Mouse (Mus musculus) adipocyte (in vitro differentiated cells): ENCODE data around the gene D6Ertd527e.
"Not testable (repeated sequence)": the region's sequence is repeated elsewhere in the genome, so short reads cannot be mapped to it uniquely, and the experiment has no call there.

Source experiments
- DNase-seq: peaks from one replicate; pipeline ENCODE4 v3.0.0-alpha.2; 2016; ENCODE audit warnings: low spot score

Gene D6Ertd527e

DNA sequence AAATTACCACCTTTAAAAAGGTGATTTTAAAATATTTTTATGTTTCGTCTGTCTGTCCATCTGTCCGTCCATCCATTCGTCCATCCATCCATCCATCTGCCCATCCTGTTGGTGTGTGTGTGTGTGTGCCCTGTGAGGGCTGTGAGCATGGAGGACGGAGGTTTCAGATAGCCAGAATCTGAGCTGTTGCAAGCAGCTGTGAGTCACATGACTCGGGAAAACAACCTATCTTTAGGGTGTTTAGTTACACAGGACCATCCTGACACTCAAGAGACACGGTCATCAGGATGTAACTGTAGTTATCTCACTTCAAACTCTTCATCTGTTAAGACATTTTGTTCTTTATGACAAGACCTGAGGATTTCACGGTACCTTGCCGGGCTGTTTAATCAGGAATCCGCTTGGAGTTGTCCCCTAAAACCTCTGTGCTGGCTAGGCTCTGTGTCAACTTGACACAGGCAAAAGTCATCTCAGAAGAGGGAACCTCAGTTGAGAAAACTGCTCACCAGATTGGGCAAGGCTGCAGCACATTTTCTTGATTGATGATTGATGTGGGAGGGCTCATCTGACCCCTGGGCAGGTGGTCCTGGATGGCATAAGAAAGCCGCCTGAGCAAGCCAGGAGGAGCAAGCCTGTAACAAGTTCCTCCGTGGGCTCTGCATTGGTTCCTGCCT lies at the start of gene D6Ertd527e:
Gene D6Ertd527e (plus strand): TSS at position 624 of the 674 bp plus-strand sequence.
- DNase-seq = no peak

DNA sequence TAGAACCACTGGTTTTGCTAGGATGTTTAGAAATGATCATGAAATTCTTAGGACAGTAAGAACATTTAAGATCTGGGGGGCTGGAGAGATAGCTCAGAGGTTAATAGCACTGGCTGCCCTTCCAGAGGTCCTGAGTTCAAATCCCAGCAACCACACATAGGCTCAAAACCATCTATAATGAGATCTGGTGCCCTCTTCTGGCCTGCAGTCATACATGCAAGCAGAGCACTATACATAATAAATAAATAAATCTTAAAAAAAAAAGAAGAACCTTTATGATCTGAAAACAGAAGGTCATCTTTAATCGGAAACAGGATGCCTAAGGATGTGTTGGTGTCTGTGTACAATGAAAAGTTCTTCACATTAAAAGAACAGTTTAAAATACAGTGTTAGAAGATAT lies 44.8 kb upstream of the D6Ertd527e start:
- no peak for DNase-seq

DNA sequence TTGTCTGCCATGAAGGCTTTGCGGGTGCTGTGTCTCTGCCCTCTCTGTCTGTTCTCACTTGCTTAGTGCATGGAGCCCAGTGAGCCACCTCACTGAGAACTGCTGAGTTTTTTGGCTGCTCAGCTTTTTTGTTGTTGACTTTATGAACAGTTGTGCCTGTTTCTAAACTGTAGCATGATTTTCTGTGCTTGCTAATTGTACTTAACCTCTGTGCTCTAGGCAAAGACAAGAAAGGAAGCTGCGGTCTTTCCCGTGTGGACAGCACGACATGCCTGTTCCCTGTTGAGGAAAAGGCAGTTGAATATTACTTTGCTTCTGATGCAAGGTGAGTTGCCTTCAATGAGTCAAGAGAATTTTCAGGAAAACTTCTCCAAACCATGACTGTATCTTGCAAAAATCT lies 41.0 kb upstream of the D6Ertd527e start:
- DNase-seq = no peak

- DNase-seq = no peak
These were observed 36.3 kb upstream of the D6Ertd527e start for GRCm38 (mm10) chr6:87068209-87068608.

DNA sequence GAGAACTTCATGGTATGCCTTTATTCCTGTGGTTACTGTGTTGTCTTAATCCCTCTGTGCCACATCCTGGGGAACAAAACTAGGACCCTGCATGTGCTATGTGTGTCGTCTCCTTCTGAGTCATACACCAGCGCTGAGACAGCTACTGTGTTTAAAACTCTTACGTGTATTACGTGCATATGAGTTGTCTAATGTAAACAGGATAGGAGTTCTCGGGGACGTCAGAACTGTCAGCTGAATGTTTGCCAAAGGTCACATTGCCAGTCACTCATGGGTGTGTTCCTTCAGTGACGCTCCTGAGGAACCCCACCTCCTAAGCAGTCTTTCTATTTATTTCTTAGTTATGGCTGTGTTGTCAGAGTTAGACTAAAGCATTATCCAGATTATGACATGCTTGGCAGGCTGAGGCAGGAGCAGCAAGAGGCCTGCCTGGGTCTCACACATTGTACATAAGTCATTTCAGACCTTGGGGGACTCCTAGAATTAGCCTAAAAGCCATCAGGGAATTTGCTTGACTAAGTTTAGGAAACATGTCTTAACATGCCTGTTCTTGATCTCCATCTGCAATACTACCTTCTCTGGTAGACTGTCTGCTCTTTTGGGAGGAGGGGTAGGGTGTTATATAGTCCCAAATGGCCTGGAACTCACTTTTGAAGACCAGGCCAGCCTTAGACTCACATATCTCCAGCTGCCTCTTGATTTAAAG lies 35.2 kb upstream of the D6Ertd527e start:
- peak; percentile 51 for DNase-seq

DNA sequence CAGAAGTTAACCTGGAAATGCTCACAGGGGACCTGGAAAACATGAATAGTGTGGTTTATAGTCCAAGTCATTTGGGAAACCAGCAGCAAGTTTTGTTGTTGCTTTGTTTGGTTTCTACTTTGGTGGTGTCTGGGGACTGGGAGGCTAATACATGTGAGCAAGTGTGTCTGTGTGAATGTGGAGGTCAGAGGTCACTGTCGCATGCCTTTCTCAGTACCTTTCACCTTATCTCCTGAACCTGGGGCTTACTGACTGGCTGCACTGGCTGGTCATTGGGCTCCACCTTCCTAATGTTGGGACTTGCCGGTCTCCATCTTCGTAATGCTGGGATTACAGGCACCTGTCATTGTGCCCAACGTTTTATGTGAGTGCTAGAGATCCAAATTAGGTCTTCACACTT lies 33.9 kb upstream of the D6Ertd527e start:
- no peak for DNase-seq

DNA sequence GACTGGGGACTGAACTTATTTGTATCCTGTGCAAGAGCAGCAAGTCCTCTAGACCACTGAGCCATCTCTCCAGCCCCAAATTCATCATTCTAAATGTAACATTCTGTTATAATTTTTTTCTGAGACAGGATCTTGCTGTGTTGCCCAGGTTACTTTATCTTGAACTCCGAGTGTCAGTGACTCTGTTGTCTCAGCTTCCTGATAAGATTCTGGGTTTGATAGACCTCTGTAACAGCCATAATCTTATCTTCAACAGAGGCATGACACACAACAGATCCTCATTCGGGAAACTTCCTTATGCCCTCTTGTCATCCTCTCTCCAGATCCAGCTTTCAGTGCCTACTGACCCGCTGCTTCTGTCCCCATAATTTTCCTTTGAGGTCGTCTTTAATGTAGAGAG lies 31.8 kb upstream of the D6Ertd527e start:
- DNase-seq = no peak

- no peak for DNase-seq
These were observed 29.4 kb upstream of the D6Ertd527e start for GRCm38 (mm10) chr6:87075092-87075685.

- no peak for DNase-seq
These were observed 25.1 kb upstream of the D6Ertd527e start for GRCm38 (mm10) chr6:87079457-87079856.

- no peak for DNase-seq
These were observed 19.5 kb upstream of the D6Ertd527e start for GRCm38 (mm10) chr6:87085026-87085425.

- DNase-seq = no peak
These were observed 16.2 kb upstream of the D6Ertd527e start for GRCm38 (mm10) chr6:87088356-87088755.

- no peak for DNase-seq
These were observed 13.7 kb upstream of the D6Ertd527e start for GRCm38 (mm10) chr6:87090877-87091276.

DNA sequence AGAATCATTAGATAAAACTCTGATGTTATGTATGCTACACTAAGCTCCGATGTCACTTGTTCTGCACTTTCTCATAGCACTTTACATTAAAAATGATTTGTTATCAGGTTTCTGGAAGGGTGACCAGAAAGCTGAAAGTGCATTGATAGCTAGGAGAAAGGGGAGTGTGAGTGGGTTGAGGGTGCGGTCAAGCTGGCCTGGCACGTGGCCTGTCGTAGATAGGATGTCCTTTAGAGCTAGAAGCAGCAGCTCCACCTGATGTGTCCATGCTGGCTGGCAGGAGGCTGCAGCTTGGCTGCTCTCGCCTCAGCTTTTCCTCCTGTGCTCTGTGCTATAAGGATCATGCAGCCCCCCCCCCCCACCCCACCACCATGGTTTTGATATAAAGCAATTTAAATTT lies 12.1 kb upstream of the D6Ertd527e start:
- no peak for DNase-seq

GRCm38 (mm10) chr6:87093631-87094030 lies 10.9 kb upstream of the D6Ertd527e start:
- DNase-seq = not testable (repeated sequence)

- DNase-seq = no peak
These were observed 5.3 kb upstream of the D6Ertd527e start for GRCm38 (mm10) chr6:87099261-87099660.

DNA sequence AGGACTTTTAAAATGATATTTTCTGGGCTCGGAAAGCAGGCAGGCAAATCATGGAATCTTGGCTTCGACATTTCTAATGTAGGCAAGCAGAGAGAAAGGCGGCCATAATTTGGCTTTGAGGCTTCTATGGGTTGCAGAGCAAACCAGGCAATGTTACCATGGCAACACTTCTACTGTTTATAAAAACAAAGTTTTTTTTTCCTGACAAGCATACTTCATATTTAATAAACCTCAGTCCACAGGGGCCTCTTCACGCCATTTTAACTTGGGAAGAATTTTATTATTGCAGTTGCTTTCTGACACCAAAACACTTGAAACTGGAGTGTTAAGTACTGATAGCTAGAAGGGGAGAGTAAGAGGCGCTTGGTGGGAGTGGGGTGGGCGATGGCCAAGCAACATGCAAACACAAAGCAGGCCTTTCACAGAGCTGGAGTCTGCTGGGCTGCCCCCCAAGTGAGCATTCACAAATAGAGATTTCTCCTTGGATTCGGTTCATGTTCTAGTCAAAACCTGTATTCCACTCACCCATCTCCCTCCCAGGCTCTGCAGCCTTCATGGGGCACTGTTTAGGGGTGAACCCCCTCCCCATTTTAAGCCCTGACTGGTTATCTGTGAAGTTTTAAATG lies 4.8 kb upstream of the D6Ertd527e start:
- DNase-seq = peak; percentile 65

DNA sequence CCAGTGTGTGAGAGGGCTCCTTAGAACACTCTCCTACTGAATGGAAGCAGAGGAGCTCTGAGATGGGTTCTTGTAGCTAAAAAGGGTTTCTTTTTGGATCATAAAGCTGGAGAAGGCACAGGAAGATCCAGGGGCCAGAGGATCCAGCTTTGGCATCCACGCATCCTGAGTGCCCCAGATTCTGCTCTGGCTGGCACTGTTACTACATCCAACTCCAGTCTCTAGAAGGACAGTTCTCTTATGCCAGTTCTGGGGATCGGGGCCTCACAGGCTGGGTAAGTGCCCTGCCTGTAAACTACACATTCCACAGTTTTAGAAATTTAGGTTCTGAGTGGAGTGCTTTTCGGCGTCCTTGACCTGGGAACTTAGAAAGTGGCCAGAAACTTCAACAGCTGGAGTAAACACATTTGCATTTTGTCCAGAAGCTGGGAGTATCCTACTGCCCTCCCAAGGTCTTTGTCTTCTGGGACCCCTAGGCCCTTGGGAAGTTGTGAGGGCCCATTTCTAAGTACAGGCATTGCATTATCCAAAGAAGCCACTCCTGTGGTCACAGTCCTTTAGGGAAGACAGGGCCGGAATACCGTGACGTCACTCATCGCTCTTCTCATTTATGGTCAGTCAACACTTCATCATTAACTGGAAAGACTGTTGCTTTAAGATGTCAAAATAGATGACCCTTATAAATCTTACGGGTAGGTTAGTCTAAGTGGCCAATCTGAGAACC lies 4.1 kb upstream of the D6Ertd527e start:
- DNase-seq = peak; percentile 23

DNA sequence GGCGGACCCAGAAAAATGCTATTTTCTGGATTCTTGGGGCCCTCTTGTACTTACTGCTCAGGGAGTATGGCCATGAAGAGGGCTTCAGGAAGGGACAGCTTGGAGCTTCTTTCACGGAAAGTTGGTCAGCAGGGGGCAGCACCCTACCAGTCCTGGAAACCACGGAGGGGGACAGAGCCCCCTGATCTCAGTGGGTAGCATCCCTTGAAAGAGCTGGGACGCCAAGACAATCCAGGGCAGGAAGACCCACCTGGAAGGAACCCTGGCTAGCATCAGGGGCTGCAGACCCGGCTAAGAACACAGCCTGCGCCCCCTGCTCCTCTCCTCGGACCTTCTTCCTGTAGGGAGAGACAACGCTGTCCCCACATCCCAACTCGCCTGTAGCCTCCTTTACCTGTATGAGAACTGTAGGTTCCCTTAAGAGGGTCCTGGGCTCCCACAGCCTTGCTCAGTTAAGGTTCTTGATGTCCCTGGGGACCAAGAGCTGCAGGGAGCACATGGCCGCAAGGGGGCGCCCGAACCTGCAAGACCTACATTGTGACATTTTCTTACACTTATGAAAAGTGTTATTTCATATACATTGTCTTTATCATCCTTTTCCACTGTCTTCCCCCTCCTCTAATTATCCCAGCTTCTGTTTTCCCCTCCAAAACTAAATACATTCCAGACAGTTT lies 3.1 kb upstream of the D6Ertd527e start:
- peak; percentile 94 for DNase-seq

- no peak for DNase-seq
These were observed 2.6 kb upstream of the D6Ertd527e start for GRCm38 (mm10) chr6:87101955-87102353.

DNA sequence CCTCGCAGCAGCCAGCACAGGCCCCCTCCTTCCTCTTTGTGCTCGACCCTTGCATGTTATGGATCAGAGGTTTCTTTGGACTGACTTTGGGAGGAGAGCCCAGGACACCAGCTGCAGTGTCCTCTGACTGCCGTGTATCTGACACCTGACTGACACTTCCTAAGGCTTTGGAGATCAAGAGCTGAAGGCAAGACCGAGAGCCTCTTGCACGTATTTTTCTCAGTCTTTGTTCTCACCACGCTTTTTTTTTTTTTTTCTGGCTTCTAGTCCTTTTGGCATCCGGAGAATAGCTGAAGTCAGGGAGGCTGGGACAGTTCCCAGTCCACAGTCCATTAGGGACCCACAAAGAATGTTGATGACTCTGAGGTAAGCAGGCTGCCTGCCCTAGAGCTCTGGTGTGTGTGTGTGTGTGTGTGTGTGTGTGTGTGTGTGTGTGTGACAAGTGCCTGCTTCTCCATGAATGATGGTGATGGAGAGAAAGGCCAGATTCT lies 2.1 kb upstream of the D6Ertd527e start:
- peak; percentile 80 for DNase-seq

DNA sequence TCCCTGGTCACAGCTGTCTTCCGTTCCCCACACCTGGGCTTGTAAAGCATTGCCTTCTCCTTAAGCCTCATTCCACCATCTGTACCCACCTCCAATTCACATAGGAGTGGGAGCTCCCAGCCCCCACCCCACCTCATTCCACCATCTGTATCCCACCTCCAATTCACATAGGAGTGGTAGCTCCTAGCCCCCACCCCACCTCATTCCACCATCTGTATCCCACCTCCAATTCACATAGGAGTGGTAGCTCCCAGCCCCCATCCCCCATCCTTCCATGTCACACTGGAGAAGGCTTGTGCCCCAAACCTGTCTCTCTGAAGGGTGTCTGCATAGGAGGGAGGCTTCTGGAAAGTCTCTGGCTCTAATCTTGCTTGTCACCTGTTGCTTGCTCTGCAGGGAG lies 1.2 kb upstream of the D6Ertd527e start:
- DNase-seq = no peak
